Mouse (Mus musculus) ES-E14 (cell line): Measurements from ENCODE around the gene Mapt.

Experiments used
- MAFK ChIP-seq: IDR thresholded peaks from 2 replicates; pipeline ENCODE4 v1.6.1; 2014; ENCODE audit warnings: mild to moderate bottlenecking, low read depth, low read length, inconsistent platforms; ENCODE audit not compliant: insufficient read depth
- ZNF384 ChIP-seq: IDR thresholded peaks from 2 replicates; pipeline ENCODE4 v1.6.1; 2012; ENCODE audit warnings: low read depth, low read length, inconsistent platforms

GRCm38 (mm10) chr11:104309377-104310225, 78.4 kb downstream of the Mapt start:
- TF ChIP-seq MAFK (no peak), ZNF384 (no peak)
